Comparison of ENCODE assay signal across 19 mouse cellular contexts in genomic region chr1:138158921-138159320, GRCm38 (mm10). TPM values are rescaled to one million over a fixed set of nuclear protein-coding genes. Genes with fewer than 3 reads are reported as not detected.
DNase-seq lines count a peak whose midpoint lies in the region; ATAC-seq and TF ChIP-seq lines count a peak whose summit lies in the region.
"Had no signal": no experiment of that assay in that cellular context is flagged by ENCODE, and none has a peak within 500 bp of the region (broad histone marks: within the 10 kb centered on the region; RNA-seq: fewer than 3 reads in every experiment).

No protein-coding gene starts in this region.

- no peak overlapping the region for H3K27ac ChIP-seq in gastrocnemius, adult 2 months
- H3K27ac ChIP-seq: embryonic facial prominence, embryonic 12.5 days; heart, embryonic 15.5 days; hindbrain, embryonic 13.5 days; liver, embryonic 14.5 days had no signal

- peak; percentile 72 for ATAC-seq in common myeloid progenitor, adult 5-6 weeks (replicated peaks; ENCODE audit: low read depth, poor library complexity, severe bottlenecking)
- ATAC-seq in megakaryocyte progenitor cell, adult 5-6 weeks (replicated peaks; ENCODE audit: poor library complexity) = peak; percentile 84

- intact Hi-C loops in gastrocnemius, adult 2 months (cut with DNase I) = no loop called here

- H3K4me3 ChIP-seq in gastrocnemius, adult 2 months = no peak overlapping the region
- H3K4me3 ChIP-seq: embryonic facial prominence, embryonic 12.5 days; heart, embryonic 15.5 days; hindbrain, embryonic 13.5 days; myocyte had no signal

- TF ChIP-seq CTCF in gastrocnemius, adult 2 months (IDR thresholded peaks at IDR 0.05) = no peak

- DNase-seq in layer of hippocampus, adult 11-12 months (ENCODE audit: low spot score) = peak; percentile 28
- DNase-seq in layer of hippocampus, adult 8-10 months (ENCODE audit: low spot score in 2 of 2) = no peak
- DNase-seq in CD4-positive helper T cell, adult 2 months (ENCODE audit: low read depth, low spot score) = peak; percentile 63
- DNase-seq in right cerebral cortex, postnatal 25 days = no peak
- DNase-seq in embryo, embryonic 10.5 days (ENCODE audit: low spot score) = no peak
- no peak for DNase-seq in gastrocnemius, adult 2 months
- DNase-seq: adrenal gland, postnatal 36 days; cerebellum, postnatal 36 days; kidney, adult 18-20 months; kidney, postnatal 14 days; left cerebral cortex, postnatal 4 days; thymus, adult 2 months had no signal

RNA-seq across cellular contexts. Expression of gene Ptprc, which starts 16.6 kb away (rescaled TPM):
- total RNA-seq in layer of hippocampus, adult 8-10 months (2022) = 10 to 100 TPM in 2 of 4 experiments, 1 to 10 TPM in 2; 2.5 to 20.9 (median 11.8) TPM
- total RNA-seq in common myeloid progenitor, adult 5-6 weeks (2017) = 219 and 223 TPM in 2 replicates
- total RNA-seq in megakaryocyte progenitor cell, adult 5-6 weeks (2015) = 125 and 141 TPM in 2 replicates
- total RNA-seq in megakaryocyte progenitor cell, adult 5-6 weeks (2017) = 142 and 173 TPM in 2 replicates
- total RNA-seq in gastrocnemius, adult 2 months (2021) = 1 to 10 TPM in 1 of 2 experiments, under 1 TPM in 1; 0.97 to 1.4 TPM

Comparison
In these comparisons a context has a peak if more than half of its experiments do, and no peak if none do; other contexts are left out.
1. DNase-seq: peak in layer of hippocampus, adult 11-12 months (single experiment) and CD4-positive helper T cell, adult 2 months (single experiment); none in layer of hippocampus, adult 8-10 months (0 of 2), right cerebral cortex, postnatal 25 days (single experiment), embryo, embryonic 10.5 days (single experiment) and gastrocnemius, adult 2 months (single experiment).
2. RNA of gene Ptprc, which starts 16.6 kb away (total RNA-seq): 219 to 223 TPM in common myeloid progenitor, adult 5-6 weeks and 125 to 173 TPM in megakaryocyte progenitor cell, adult 5-6 weeks; 2.5 to 20.9 TPM in layer of hippocampus, adult 8-10 months and 0.97 to 1.4 TPM in gastrocnemius, adult 2 months; every median in the first group is over 4 times any median in the second.